Mouse (Mus musculus) mammary gland, adult 2 months (tissue): ENCODE results near the gene Luc7l2. TPM values are rescaled to one million over a fixed set of nuclear protein-coding genes. Genes with fewer than 3 reads are reported as not detected.

Source experiments
- polyA plus RNA-seq: library from polyadenylated mRNA; depleted of rRNA; stranded (reverse); fragments of >200 nt; gene quantifications from 2 replicates; pipeline ENCODE4 v1.2.3, GENCODE M21; 2012; ENCODE audit warnings: low replicate concordance; rRNA removed

Gene Luc7l2
- 23.1 and 31.9 TPM in 2 replicates for polyA plus RNA-seq

DNA sequence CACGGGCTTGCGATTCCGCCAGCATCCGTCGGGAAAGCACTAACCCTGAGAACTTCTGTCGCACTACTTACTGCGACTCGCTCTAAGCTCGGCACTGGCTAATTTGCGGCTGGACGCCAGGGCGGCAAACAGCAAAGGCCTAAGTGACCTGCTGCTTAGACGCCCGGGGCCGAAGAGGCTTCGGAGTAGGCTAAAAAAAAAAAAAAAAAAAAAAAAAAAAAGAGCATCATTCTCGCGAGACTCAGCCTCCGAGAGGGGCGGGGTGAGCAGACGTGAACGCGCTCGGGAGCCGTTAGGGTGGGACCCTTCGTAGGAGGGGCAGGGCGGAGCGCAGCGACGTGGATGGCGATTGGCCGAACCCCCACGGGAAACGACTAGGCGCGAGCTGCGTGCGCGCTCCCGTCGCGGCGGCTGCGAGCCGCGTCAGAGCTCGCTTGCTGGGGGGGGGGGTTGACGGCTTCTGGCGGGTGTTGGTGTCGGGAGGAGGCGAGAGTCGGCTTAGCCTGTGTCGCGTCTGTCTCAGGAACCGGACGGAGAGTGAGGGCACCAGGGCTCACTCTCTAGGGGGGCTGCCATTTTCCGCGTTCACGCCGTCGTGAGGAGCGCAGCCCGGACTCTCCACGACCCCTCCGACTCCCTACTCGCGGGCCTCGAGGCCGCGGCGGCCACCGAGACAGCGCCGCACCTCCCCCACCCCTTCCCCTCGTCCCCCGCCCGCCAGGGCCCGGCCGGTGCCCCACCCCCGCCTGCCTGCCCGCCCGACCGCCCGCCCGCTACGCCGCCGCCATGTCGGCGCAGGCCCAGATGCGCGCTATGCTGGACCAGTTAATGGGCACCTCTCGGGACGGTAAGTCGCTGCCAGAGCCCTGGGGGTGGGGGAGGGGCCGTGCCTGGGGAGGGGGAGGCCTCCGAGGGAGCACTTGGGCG, at the start of gene Luc7l2:
Gene Luc7l2, plus strand, starts transcription at position 273 of the 927 bp plus-strand sequence.

DNA sequence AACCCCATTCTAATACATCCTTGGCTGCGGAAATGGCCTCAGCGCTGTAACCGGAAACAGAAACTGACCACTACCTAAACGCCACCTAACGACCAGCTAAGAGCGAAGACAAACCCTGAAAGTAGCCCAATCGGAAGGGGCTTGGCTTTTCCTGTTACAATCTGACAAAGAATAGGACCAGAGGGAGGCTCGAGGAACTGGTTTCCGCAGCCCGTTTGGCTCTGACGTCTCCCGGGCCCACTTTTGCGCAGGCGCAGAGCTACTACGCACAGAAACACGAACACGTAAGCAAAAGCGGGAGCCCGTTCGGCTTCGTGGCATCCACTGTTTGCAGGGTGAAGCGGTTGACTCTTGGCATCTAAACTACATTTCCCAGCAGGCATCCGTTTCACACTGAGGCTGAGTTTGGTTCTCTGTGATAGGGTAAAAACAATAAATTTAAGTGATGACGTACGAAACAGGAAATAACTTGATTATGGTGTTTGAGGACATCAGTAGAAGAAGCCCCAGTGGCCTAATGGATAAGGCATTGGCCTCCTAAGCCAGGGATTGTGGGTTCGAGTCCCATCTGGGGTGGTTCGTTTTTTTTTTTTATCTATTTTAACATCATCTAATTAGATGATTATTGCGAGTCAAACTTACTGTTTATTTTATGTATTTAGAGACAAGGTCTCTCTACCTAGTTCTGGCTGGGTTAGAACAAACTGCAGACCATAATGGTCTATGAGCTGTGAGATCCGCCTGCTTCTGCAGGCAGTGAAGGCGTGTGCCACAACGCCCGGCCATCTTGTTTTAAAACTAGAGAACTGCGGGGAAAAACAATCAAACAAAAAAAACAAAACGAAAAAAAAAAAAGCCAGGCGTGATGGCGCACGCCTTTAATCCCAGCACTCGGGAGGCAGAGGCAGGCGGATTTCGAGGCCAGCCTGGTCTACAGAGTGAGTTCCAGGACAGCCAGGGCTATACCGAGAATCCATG, 17.4 kb upstream of the Luc7l2 start, which contains the start of gene Fmc1:
Gene Fmc1, plus strand, starts transcription at position 75 of the 978 bp plus-strand sequence.

DNA sequence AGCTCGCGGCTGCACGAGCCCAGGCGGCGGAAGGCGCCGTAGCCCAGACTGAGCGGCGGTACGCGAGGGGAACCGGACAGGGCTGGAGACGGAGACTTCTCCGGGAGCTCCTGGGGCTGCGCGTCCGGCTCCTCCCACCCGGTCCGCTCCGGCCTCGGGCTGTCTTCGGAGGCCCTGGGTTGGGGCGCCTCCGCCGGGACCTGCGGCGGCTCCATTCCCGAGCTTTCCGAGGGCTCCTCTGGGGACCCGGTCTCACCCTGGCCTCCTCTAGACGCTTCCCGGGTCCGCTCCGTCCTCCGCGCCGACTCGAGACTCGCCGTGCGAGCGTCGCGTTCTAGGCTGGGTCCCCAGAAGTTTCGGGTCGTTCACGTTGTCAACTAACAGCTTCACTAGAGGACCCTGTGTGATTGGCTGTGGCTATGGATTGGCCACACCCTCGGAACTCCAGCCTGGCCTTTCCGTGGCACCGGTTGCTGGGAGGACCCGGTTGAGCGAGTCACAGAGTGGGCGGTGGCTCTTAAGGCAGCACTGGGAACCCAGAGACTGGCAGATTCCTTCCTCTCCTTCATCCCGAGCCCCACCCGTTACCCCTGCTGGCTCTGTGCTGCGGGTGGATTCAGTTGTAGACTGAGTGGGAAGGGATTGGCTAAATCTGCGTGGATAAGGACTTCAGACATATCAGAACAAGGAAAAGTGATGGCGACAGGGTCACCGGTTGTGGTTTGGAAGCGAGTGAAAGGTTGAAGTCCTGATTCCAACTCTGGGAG, 85.9 kb downstream of the Luc7l2 start, which contains the start of gene Klrg2:
Gene Klrg2, minus strand, starts transcription at position 391 of the 767 bp plus-strand sequence.

Other genes with a start within 250 kb of the Luc7l2 start
- 35.5 and 46.4 TPM in 2 replicates for gene Zc3hav1, start 196.7 kb upstream of the Luc7l2 start, polyA plus RNA-seq
- 0.39 and 0.85 TPM in 2 replicates for gene Ttc26, start 169.9 kb upstream of the Luc7l2 start, polyA plus RNA-seq
- gene Ubn2, start 117.4 kb upstream of the Luc7l2 start, polyA plus RNA-seq = 5.7 and 11.5 TPM in 2 replicates
- gene Fmc1, start 17.8 kb upstream of the Luc7l2 start, polyA plus RNA-seq = 293 and 309 TPM in 2 replicates
- gene Klrg2, start 85.9 kb downstream of the Luc7l2 start, polyA plus RNA-seq = 0.60 and 0.98 TPM in 2 replicates
- 0.41 and 0.72 TPM in 2 replicates for gene Clec2l, start 111.7 kb downstream of the Luc7l2 start, polyA plus RNA-seq